Mouse (Mus musculus): Measurements from ENCODE around the gene Gatad2a. TPM values are rescaled to one million over a fixed set of nuclear protein-coding genes. Genes with fewer than 3 reads are reported as not detected.

Gene Gatad2a
- polyA plus RNA-seq, 1 experiment from 2014 or later, result 41.6 TPM

- no peak for ATAC-seq (ENCODE audit: low read depth)
- Histone ChIP-seq H3K4me3 (ENCODE audit: low read length) (no peak overlapping the region), H3K36me3 (ENCODE audit: control insufficient read depth, insufficient read depth, low read length) (peaks cover 51% of the 10 kb centered on the region), H3K27me3 (ENCODE audit: control insufficient read depth, insufficient read depth, low read depth, low read length) (no peaks in the 10 kb centered on the region), H3K27ac (ENCODE audit: low read length) (no peak overlapping the region), H3K9ac (ENCODE audit: low read length) (no peak overlapping the region), H3K9me3 (ENCODE audit: control insufficient read depth, low read length) (no peaks in the 10 kb centered on the region), H3K4me2 (ENCODE audit: low read depth, low read length) (no peak overlapping the region), H3K4me1 (replicated peaks; ENCODE audit: control insufficient read depth, insufficient read depth, low read length) (peaks cover 10% of the 10 kb centered on the region)
- 41% methylated on average over 5 of the region's 5 CpGs for WGBS
Measured at GRCm38 (mm10) chr8:69915748-69916147, 80.4 kb downstream of the Gatad2a start.

GRCm38 (mm10) chr8:69914526-69914925 lies 81.7 kb downstream of the Gatad2a start:
- ATAC-seq (ENCODE audit: low read depth), result no peak
- no peak overlapping the region for H3K4me2 ChIP-seq (ENCODE audit: low read depth, low read length)
- 80% methylated on average over 4 of the region's 4 CpGs for WGBS
- H3K9ac ChIP-seq (ENCODE audit: low read length), result no peak overlapping the region
- H3K9me3 ChIP-seq (ENCODE audit: control insufficient read depth, low read length), result no peaks in the 10 kb centered on the region
- no peaks in the 10 kb centered on the region for H3K27me3 ChIP-seq (ENCODE audit: control insufficient read depth, insufficient read depth, low read depth, low read length)
- H3K27ac ChIP-seq (ENCODE audit: low read length), result no peak overlapping the region
- H3K4me1 ChIP-seq (replicated peaks; ENCODE audit: control insufficient read depth, insufficient read depth, low read length), result peaks cover 3% of the 10 kb centered on the region; the same call in 1 of the 2 replicates
- no peak overlapping the region for H3K4me3 ChIP-seq (ENCODE audit: low read length)
- H3K36me3 ChIP-seq (ENCODE audit: control insufficient read depth, insufficient read depth, low read length), result peaks cover 62% of the 10 kb centered on the region

- Histone ChIP-seq H3K4me1 (replicated peaks; ENCODE audit: control insufficient read depth, insufficient read depth, low read length) (no peaks in the 10 kb centered on the region), H3K27ac (ENCODE audit: low read length) (no peak overlapping the region), H3K36me3 (ENCODE audit: control insufficient read depth, insufficient read depth, low read length) (peaks cover 67% of the 10 kb centered on the region), H3K9ac (ENCODE audit: low read length) (no peak overlapping the region), H3K27me3 (ENCODE audit: control insufficient read depth, insufficient read depth, low read depth, low read length) (no peaks in the 10 kb centered on the region), H3K4me2 (ENCODE audit: low read depth, low read length) (no peak overlapping the region), H3K4me3 (ENCODE audit: low read length) (no peak overlapping the region), H3K9me3 (ENCODE audit: control insufficient read depth, low read length) (no peaks in the 10 kb centered on the region)
- WGBS, result 86% methylated on average over 12 of the region's 12 CpGs
- ATAC-seq (ENCODE audit: low read depth), result no peak
Measured at GRCm38 (mm10) chr8:69912478-69913074, 83.6 kb downstream of the Gatad2a start.

GRCm38 (mm10) chr8:69911917-69912316 lies 84.3 kb downstream of the Gatad2a start:
- 88% methylated on average over 13 of the region's 13 CpGs for WGBS
- no peak overlapping the region for H3K4me2 ChIP-seq (ENCODE audit: low read depth, low read length)
- no peak overlapping the region for H3K4me3 ChIP-seq (ENCODE audit: low read length)
- H3K36me3 ChIP-seq (ENCODE audit: control insufficient read depth, insufficient read depth, low read length), result peaks cover 63% of the 10 kb centered on the region
- H3K9ac ChIP-seq (ENCODE audit: low read length), result no peak overlapping the region
- H3K27me3 ChIP-seq (ENCODE audit: control insufficient read depth, insufficient read depth, low read depth, low read length), result no peaks in the 10 kb centered on the region
- no peak for ATAC-seq (ENCODE audit: low read depth)
- no peak overlapping the region for H3K27ac ChIP-seq (ENCODE audit: low read length)
- no peaks in the 10 kb centered on the region for H3K9me3 ChIP-seq (ENCODE audit: control insufficient read depth, low read length)
- H3K4me1 ChIP-seq (replicated peaks; ENCODE audit: control insufficient read depth, insufficient read depth, low read length), result no peaks in the 10 kb centered on the region

- 68% methylated on average over 2 of the region's 2 CpGs for WGBS
- Histone ChIP-seq H3K4me2 (ENCODE audit: low read depth, low read length) (no peak overlapping the region), H3K4me1 (replicated peaks; ENCODE audit: control insufficient read depth, insufficient read depth, low read length) (peaks cover 8% of the 10 kb centered on the region), H3K9me3 (ENCODE audit: control insufficient read depth, low read length) (no peaks in the 10 kb centered on the region), H3K4me3 (ENCODE audit: low read length) (no peak overlapping the region), H3K36me3 (ENCODE audit: control insufficient read depth, insufficient read depth, low read length) (peaks cover 25% of the 10 kb centered on the region), H3K9ac (ENCODE audit: low read length) (no peak overlapping the region), H3K27ac (ENCODE audit: low read length) (no peak overlapping the region), H3K27me3 (ENCODE audit: control insufficient read depth, insufficient read depth, low read depth, low read length) (no peaks in the 10 kb centered on the region)
- ATAC-seq (ENCODE audit: low read depth), result no peak
Measured at GRCm38 (mm10) chr8:69907106-69907505, 89.1 kb downstream of the Gatad2a start.

- no peaks in the 10 kb centered on the region for H3K27me3 ChIP-seq (ENCODE audit: control insufficient read depth, insufficient read depth, low read depth, low read length)
- H3K4me2 ChIP-seq (ENCODE audit: low read depth, low read length), result no peak overlapping the region
- peaks cover 12% of the 10 kb centered on the region for H3K4me1 ChIP-seq (replicated peaks; ENCODE audit: control insufficient read depth, insufficient read depth, low read length)
- no peak overlapping the region for H3K9ac ChIP-seq (ENCODE audit: low read length)
- WGBS, result 83% methylated on average over 2 of the region's 2 CpGs
- H3K27ac ChIP-seq (ENCODE audit: low read length), result no peak overlapping the region
- H3K4me3 ChIP-seq (ENCODE audit: low read length), result no peak overlapping the region
- peaks cover 19% of the 10 kb centered on the region for H3K36me3 ChIP-seq (ENCODE audit: control insufficient read depth, insufficient read depth, low read length)
- ATAC-seq (ENCODE audit: low read depth), result no peak
- no peaks in the 10 kb centered on the region for H3K9me3 ChIP-seq (ENCODE audit: control insufficient read depth, low read length)
Measured at GRCm38 (mm10) chr8:69906260-69906659, 89.9 kb downstream of the Gatad2a start.

GRCm38 (mm10) chr8:69904096-69904495 lies 92.1 kb downstream of the Gatad2a start:
- no peaks in the 10 kb centered on the region for H3K27me3 ChIP-seq (ENCODE audit: control insufficient read depth, insufficient read depth, low read depth, low read length)
- peaks cover 4% of the 10 kb centered on the region; the same call in 1 of the 2 replicates for H3K36me3 ChIP-seq (ENCODE audit: control insufficient read depth, insufficient read depth, low read length)
- H3K9me3 ChIP-seq (ENCODE audit: control insufficient read depth, low read length), result no peaks in the 10 kb centered on the region
- ATAC-seq (ENCODE audit: low read depth), result no peak
- peaks cover 22% of the 10 kb centered on the region for H3K4me1 ChIP-seq (replicated peaks; ENCODE audit: control insufficient read depth, insufficient read depth, low read length)
- H3K4me2 ChIP-seq (ENCODE audit: low read depth, low read length), result peak overlapping the region; percentile 98; the same call in 1 of the 2 replicates
- WGBS, result 74% methylated on average over 8 of the region's 8 CpGs
- H3K27ac ChIP-seq (ENCODE audit: low read length), result no peak overlapping the region
- H3K4me3 ChIP-seq (ENCODE audit: low read length), result no peak overlapping the region
- H3K9ac ChIP-seq (ENCODE audit: low read length), result no peak overlapping the region

GRCm38 (mm10) chr8:69903063-69903542 lies 93.1 kb downstream of the Gatad2a start:
- Histone ChIP-seq H3K27me3 (ENCODE audit: control insufficient read depth, insufficient read depth, low read depth, low read length) (no peaks in the 10 kb centered on the region), H3K4me3 (ENCODE audit: low read length) (peak overlapping the region; percentile 82), H3K36me3 (ENCODE audit: control insufficient read depth, insufficient read depth, low read length) (0 out of 2 replicates have a peak, but pooled peaks cover under 1% of the 10 kb centered on the region), H3K9ac (ENCODE audit: low read length) (peak overlapping the region; percentile 84), H3K4me1 (replicated peaks; ENCODE audit: control insufficient read depth, insufficient read depth, low read length) (peaks cover 22% of the 10 kb centered on the region), H3K9me3 (ENCODE audit: control insufficient read depth, low read length) (no peaks in the 10 kb centered on the region), H3K27ac (ENCODE audit: low read length) (peak overlapping the region; percentile 97), H3K4me2 (ENCODE audit: low read depth, low read length) (peak overlapping the region; percentile 98)
- WGBS, result 0% methylated on average over 45 of the region's 45 CpGs
- ATAC-seq (ENCODE audit: low read depth), result peak; percentile 90

- Histone ChIP-seq H3K27ac (ENCODE audit: low read length) (peak within 1 kb of the TSS; percentile 97), H3K9ac (ENCODE audit: low read length) (peak within 1 kb of the TSS; percentile 85), H3K36me3 (ENCODE audit: control insufficient read depth, insufficient read depth, low read length) (no peaks in the 10 kb centered on the region), H3K27me3 (ENCODE audit: control insufficient read depth, insufficient read depth, low read depth, low read length) (no peaks in the 10 kb centered on the region), H3K4me2 (ENCODE audit: low read depth, low read length) (peak within 1 kb of the TSS; percentile 98), H3K4me1 (replicated peaks; ENCODE audit: control insufficient read depth, insufficient read depth, low read length) (peaks cover 22% of the 10 kb centered on the region), H3K4me3 (ENCODE audit: low read length) (peak within 1 kb of the TSS; percentile 82), H3K9me3 (ENCODE audit: control insufficient read depth, low read length) (no peaks in the 10 kb centered on the region)
- peak; percentile 47 for ATAC-seq (ENCODE audit: low read depth)
- 5% methylated on average over 88 of the region's 89 CpGs for WGBS
Measured at GRCm38 (mm10) chr8:69902163-69903062, 93.8 kb downstream of the Gatad2a start, which contains the start of the genes Tssk6, Ndufa13 and Yjefn3. TSS of gene Tssk6 (plus strand) at chr8:69902184. TSS of gene Ndufa13 (minus strand) at chr8:69902558. TSS of gene Yjefn3 (minus strand) at chr8:69902712.
